Mouse (Mus musculus) urinary bladder, adult 2 months (tissue): ENCODE measurements around the gene Mapk10. TPM values are rescaled to one million over a fixed set of nuclear protein-coding genes. Genes with fewer than 3 reads are reported as not detected.

Source experiments
- DNase-seq: peaks from one replicate; pipeline ENCODE4 v3.0.0; 2022; ENCODE audit warnings: low spot score
- polyA plus RNA-seq: library from polyadenylated mRNA; depleted of rRNA; stranded (reverse); fragments of >200 nt; gene quantifications from 2 replicates; pipeline ENCODE4 v1.2.3, GENCODE M21; 2012

Gene Mapk10
- polyA plus RNA-seq, 1 experiment = 0.45 TPM

DNA sequence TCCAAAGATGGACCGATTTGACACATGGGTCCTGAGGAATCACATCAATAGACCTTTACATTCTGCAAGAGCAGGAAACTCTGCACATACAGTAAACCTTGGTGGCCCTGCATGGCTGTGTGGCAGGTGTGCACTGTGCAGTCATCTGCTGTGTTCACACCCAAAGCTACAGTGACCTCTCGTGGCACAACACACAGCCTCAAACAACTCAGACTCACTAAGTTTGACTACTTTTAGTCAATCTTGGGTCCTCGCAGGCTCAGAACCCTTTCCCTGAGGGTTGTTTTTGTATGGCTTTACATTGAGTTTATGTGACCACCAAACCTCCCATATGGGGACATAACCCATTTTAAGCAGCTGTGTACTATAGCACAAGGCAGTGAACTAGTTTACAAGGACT is 47.1 kb downstream of the Mapk10 start:
- DNase-seq = no peak

- DNase-seq = no peak
Measured at GRCm38 (mm10) chr5:103161574-103161973, 49.6 kb downstream of the Mapk10 start.

GRCm38 (mm10) chr5:103161196-103161540 is 50.0 kb downstream of the Mapk10 start:
- DNase-seq = no peak

- no peak for DNase-seq
Measured at GRCm38 (mm10) chr5:103160314-103161195, 50.6 kb downstream of the Mapk10 start.

GRCm38 (mm10) chr5:103140935-103141334 is 70.2 kb downstream of the Mapk10 start:
- no peak for DNase-seq

DNA sequence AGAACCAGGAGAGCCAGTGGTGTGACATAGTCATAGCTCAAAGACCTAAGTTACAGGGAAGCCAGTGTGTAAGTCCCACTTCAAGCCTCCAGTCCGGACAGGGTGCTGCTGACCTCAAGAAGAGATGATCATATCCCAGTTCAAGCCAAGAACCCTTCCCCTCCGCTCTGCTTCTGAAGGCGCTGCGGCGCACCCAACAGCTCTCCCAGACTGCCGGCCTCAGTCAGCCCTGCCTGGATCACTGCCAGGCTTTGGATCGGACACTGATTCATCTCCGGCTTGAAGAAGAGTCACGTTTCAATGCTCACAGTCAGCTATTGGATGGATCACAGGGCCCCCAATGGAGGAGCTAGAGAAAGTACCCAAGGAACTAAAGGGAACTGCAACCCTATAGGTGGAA is 76.3 kb downstream of the Mapk10 start:
- DNase-seq = no peak

DNA sequence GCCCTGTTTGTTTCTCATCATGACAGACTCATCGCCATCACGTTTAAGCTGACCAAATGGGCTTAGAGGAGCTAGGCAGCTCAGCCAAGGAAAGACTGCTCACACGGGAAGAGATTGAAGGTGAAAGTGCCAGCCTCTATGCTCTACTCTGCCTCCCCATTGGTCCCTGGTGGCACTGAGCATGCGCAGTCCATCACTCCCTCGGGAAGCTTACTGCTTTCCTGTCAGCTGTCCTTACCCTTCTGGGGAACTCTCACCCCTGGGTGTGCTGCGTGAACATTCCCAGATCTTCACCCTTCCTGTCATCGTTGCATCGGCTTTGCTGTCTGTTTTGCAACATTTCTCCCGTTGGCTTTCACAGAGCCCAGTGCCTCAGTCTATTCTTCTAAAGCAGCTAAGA is 77.5 kb downstream of the Mapk10 start:
- DNase-seq = no peak

DNA sequence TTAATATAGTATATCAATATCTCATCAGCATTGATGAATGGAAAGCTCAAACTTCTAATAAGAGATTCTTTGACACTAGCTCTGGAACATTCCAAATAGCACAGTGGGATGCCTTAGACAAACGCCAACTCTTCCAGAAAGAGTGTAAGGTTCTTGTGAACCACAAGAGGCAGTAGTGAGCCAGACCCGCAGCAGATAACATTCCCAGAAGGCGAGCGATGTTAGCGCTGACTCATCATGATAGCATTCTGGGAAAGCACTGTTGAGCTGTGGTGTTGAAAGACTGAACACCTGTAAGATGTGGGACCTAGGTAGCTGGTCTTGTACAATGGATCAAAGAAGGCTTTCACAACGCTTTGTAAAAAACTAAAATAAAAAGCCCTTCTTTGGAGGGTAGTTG is 78.3 kb downstream of the Mapk10 start:
- no peak for DNase-seq

GRCm38 (mm10) chr5:103119618-103120017 is 91.5 kb downstream of the Mapk10 start:
- DNase-seq = no peak

DNA sequence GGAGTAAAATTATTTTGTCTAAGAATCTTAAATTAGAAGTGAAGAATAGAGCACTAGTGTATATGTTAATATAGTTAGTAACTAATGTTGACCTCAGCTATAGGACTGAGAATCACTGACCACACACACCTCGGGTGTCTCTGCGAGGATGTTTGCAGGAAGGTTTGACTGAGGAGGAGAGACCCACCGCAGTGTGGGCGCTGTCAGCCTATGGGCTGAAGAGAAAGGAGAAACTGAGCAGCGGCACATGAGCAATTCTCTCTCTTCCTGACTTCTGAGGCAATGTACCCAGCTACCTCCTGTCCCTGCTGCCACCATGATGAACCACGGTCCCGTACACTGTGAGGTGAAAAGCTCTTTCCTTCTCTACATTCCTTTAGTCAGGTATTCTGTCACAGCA is 95.6 kb downstream of the Mapk10 start:
- no peak for DNase-seq

GRCm38 (mm10) chr5:103112471-103112870 is 98.7 kb downstream of the Mapk10 start:
- DNase-seq = no peak

DNA sequence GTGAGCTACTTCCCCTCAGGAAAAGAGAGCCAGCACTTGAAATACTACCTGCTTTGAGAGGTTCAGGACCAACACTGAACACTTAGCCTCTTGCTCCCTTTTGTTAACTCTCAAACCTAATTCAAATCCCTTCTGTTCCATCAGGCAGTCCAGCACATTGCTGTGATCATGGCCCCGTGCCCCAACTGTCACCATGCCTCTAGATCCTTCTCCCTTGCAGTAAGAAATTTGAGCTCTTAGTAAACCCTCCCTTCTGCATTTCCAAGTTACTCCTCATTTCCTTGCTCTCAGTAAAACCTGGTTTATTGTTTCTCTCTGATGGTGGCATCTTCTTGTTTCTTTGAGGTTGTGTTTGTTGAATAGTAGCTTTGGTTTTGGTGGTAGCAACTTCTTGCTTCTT is 101.7 kb downstream of the Mapk10 start:
- DNase-seq = no peak

DNA sequence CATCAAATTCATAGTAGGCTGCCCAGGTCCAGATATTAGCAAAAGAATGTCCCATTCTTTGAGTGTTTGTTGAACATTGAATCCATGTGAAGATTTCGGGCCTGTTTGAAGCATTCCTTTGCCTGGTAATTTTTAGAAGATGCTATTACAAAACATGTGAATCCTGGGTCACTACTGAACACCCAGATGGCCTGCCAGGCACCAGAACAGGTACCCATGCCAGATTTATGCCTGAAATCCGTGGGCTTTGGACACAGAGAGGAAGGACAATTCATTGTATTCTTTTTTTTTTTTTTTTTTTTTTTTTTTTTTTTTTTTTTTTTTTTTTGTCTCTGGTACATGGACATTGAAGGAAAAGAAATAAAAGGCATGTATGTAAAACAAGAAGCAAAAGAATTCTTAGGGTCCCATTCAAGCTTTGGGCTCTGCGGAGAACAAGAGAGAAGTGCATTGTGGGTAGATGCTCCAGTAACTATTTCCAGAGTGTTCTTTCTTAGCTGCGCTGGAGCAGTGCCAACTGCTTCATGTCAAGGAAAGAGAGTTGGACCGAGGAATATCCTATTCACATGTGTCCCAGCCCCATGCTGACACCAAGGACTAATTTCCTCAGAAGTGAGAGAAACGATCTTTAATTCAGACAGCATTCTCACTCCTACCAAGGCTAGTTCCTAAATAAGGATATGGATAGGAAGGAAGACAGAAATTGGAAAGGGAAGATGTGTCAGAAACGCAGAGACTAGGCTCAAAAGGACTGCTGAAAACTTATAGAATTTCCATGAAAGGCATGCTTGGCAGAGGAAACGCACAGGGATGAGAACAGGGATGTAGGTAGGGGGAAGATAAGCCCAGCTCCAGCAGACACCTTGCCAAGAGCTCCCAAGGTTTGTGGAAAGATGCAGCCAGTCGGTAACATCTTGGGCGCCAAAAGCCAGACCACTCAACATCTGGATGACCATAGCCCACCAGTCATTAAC is 105.4 kb downstream of the Mapk10 start:
- DNase-seq = no peak

GRCm38 (mm10) chr5:103104082-103104481 is 107.1 kb downstream of the Mapk10 start:
- no peak for DNase-seq

DNA sequence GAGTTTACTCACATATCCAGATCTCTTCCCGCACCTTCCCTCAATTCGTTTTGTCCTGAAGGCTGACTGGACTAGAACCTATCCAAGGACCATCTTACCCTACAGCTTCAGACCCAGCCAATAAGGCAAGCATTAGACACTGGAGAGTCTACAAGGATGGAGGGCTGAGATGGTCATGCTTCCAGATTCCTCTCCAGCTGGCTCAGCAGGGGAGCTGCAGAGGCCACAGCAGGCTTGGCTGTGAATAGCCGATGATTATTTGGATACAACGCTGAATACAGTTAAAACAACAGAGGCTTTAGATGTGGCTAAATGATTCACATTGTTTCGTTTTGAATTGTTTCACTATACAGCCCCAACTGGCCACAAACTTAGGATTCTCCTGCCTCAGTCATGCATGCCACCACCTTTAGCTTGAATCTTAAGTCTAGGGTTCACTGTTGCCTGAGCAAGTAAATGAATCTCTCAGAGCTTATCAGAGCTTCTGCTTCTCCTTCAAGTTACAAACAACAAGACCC is 108.2 kb downstream of the Mapk10 start:
- DNase-seq = no peak

- DNase-seq = no peak
Measured at GRCm38 (mm10) chr5:103102176-103102575, 109.0 kb downstream of the Mapk10 start.

GRCm38 (mm10) chr5:103094166-103094565 is 117.0 kb downstream of the Mapk10 start:
- DNase-seq = no peak

- no peak for DNase-seq
Measured at GRCm38 (mm10) chr5:103085844-103086243, 125.3 kb downstream of the Mapk10 start.

- no peak for DNase-seq
Measured at GRCm38 (mm10) chr5:103075451-103075850, 135.7 kb downstream of the Mapk10 start.

GRCm38 (mm10) chr5:103072200-103072825 is 138.8 kb downstream of the Mapk10 start:
- DNase-seq = no peak

DNA sequence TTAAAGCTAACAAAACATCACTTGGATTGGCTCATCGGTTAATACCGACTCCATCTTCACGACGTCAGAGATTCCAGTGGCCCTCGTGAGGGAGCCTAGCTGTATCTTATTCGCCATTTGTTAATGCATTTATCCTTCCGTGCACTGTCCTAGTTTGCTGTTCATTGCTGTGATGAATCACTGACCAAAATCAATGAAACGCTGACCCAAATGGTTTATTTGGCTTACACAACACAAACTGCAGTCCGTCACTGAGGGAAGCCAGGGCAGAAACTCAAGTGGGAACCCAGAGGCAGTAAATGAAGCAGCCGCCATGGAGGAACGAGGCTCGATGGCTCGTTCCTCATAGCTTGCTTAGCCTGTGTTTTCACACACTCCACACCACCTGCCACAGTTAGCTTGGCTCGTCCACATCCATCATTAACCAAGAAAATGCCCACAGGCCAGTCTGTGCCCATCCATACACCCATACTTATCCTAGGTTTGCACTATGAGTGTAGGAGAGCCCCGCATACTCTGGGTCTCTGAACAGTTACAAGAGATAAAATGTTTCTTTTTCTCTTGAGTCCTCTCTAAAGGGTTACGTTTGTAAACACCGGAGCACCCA is 140.0 kb downstream of the Mapk10 start:
- DNase-seq = no peak
